Mouse (Mus musculus) ES-E14 (cell line): Measurements from ENCODE around the gene Lbx2. TPM values are rescaled to one million over a fixed set of nuclear protein-coding genes. Genes with fewer than 3 reads are reported as not detected.
A peak's percentile ranks its signal among the peaks of the same experiment; 100 is the strongest.

Experiments used
- DNase-seq: peaks from one replicate; pipeline ENCODE4 v3.0.0-alpha.2; 2013; ENCODE audit warnings: low read depth, low spot score
- H3K27ac ChIP-seq: 2 replicates; pipeline ENCODE4 v1.5.1; 2012; ENCODE audit warnings: low read depth, mild to moderate bottlenecking, low read length, moderate library complexity, mixed read lengths; ENCODE audit not compliant: poor library complexity, insufficient read depth, severe bottlenecking
- H3K36me3 ChIP-seq: 2 replicates; pipeline ENCODE4 v1.6.1; 2012; ENCODE audit warnings: mild to moderate bottlenecking, low read length, moderate library complexity, mixed read lengths; ENCODE audit not compliant: control insufficient read depth, poor library complexity, insufficient read depth, severe bottlenecking
- H3K4me1 ChIP-seq, 2 experiments: fragments of 150-350 bp in 1 of 2; sonication (generic) in 1 of 2; 2 replicates each; pipeline ENCODE4 v1.6.1; 2012; ENCODE audit warnings: low read length in 2 of 2, mild to moderate bottlenecking in 1 of 2, mixed read lengths in 1 of 2; ENCODE audit not compliant: control insufficient read depth in 2 of 2, insufficient read depth in 2 of 2, poor library complexity in 1 of 2
- H3K4me3 ChIP-seq, 2 experiments: fragments of 150-350 bp in 1 of 2; sonication (generic) in 1 of 2; 2 replicates each; pipeline ENCODE4 v1.5.1; 2012; ENCODE audit warnings: low read length in 2 of 2, low read depth in 1 of 2, mild to moderate bottlenecking in 1 of 2, mixed read lengths in 1 of 2; ENCODE audit not compliant: insufficient read depth in 1 of 2, poor library complexity in 1 of 2, severe bottlenecking in 1 of 2
- H3K9ac ChIP-seq: 2 replicates; pipeline ENCODE4 v1.6.1; 2012; ENCODE audit warnings: low read depth, mild to moderate bottlenecking, low read length, mixed read lengths; ENCODE audit not compliant: poor library complexity, insufficient read depth, severe bottlenecking
- H3K9me3 ChIP-seq: fragments of 150-350 bp; sonication (generic); 2 replicates; pipeline ENCODE4 v1.6.1; 2012; ENCODE audit warnings: low read depth, mild to moderate bottlenecking, low read length; ENCODE audit not compliant: control insufficient read depth, insufficient read depth
- CHD2 ChIP-seq: IDR thresholded peaks from 2 replicates; pipeline ENCODE4 v1.6.1; 2014; ENCODE audit warnings: mild to moderate bottlenecking, low read depth, low read length, inconsistent platforms
- HCFC1 ChIP-seq: IDR thresholded peaks from 2 replicates; pipeline ENCODE4 v1.6.1; 2012; ENCODE audit warnings: low read length, inconsistent platforms, borderline replicate concordance; ENCODE audit not compliant: insufficient read depth
- MAFK ChIP-seq: IDR thresholded peaks from 2 replicates; pipeline ENCODE4 v1.6.1; 2014; ENCODE audit warnings: mild to moderate bottlenecking, low read depth, low read length, inconsistent platforms; ENCODE audit not compliant: insufficient read depth
- ZC3H11A ChIP-seq: IDR thresholded peaks from 2 replicates; pipeline ENCODE4 v1.6.1; 2012; ENCODE audit warnings: low read depth, mild to moderate bottlenecking, inconsistent platforms, low read length, borderline replicate concordance
- ZNF384 ChIP-seq: IDR thresholded peaks from 2 replicates; pipeline ENCODE4 v1.6.1; 2012; ENCODE audit warnings: low read depth, low read length, inconsistent platforms
- in situ Hi-C, 2 experiments: fragments of 600-800 bp; cut with MboI; formaldehyde crosslinking; loops; one replicate each; pipeline ENCODE4 v1.15.1; 2025; ENCODE audit warnings: low sequenced_read_pairs in 2 of 2, inconsistent platforms in 1 of 2; ENCODE audit not compliant: unreplicated experiment in 2 of 2
- total RNA-seq: library from RNA; depleted of rRNA; stranded (reverse); fragments of 300-350 nt; gene quantifications from 2 replicates; pipeline ENCODE4 v1.2.3, GENCODE M21; 2012

The Lbx2 gene
- total RNA-seq, 1 experiment, result 0.62 TPM

DNA sequence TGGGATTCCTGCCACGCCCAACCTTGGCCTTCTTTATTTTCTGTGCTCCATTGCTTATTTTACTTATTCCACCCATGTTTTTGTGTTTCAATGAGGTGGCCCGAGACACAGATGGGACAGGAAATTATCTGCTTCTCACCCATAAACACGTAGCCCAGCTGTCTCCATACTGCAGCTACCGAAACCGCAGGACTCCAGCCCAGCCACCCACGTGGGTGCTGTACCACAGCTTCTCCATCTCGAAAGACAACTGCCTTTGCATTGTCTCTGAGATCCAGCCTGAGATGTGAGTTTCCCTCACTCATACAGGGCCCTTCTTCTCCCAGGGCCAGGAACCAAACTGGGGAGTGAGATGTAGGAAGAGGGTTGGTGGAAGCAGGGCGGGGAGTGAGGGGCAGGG lies 20.2 kb upstream of the Lbx2 start:
- H3K4me3 ChIP-seq, result no peak overlapping the region
- in situ Hi-C loops, result loop anchor here (25.0 kb wide), 2 partner anchors 646 to 1521 kb away; partner anchors contain the start of genes Cyp26b1 (in 1 of the 2) and Vax2 (in 1 of the 2)
- H3K27ac ChIP-seq, result no peak overlapping the region
- DNase-seq, result no peak
- H3K9me3 ChIP-seq, result no peaks in the 10 kb centered on the region
- peaks cover 0 to 1% of the 10 kb centered on the region in 2 experiments; a peak in 1 of 4 replicates for H3K4me1 ChIP-seq
- H3K9ac ChIP-seq, result no peak overlapping the region
- no peaks in the 10 kb centered on the region for H3K36me3 ChIP-seq
- TF ChIP-seq ZC3H11A (no peak), HCFC1 (no peak), CHD2 (no peak), ZNF384 (no peak), MAFK (no peak)

DNA sequence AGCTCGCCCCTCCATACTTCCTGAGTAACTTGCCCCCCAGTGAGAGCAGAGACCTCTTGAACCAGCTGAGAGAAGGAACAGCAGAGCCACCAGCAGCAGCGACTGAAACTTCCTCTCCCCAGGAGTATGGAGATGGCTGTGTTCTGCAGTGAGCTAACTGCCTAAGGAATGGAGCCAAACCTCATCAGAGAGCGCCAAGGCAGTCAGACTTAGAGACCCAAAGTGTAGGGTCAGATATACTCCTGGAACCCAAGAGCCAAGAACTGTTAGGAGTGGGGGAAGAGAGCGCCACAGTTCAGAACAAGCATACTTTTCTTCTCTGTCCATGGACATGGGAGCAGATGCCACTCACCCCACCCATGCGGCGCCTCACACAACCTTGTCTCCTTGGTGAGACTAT lies 19.7 kb upstream of the Lbx2 start:
- in situ Hi-C loops, result loop anchor here (25.0 kb wide), 2 partner anchors 646 to 1521 kb away; partner anchors contain the start of genes Cyp26b1 (in 1 of the 2) and Vax2 (in 1 of the 2)

DNA sequence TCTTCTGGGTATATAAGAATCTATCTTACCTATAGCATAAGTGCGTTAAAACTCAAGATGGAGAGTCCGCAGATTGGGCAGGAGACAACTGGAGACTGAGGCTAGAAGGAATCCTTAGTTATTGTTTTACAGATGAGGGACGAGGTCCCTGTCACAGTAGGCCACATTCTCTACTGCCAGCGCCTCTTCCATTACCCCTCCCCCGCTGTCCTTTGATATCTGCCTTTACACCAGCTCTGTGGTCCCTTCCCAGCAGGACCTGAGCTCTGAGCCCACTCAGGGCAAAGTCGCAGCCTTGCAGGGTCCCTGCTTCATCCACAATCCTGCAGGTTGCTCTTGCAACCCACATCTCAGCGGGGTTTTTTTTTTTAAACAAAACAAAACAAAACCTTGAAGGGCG lies 17.9 kb upstream of the Lbx2 start:
- H3K4me1 ChIP-seq, result peaks cover 0 to 3% of the 10 kb centered on the region in 2 experiments; a peak in 1 of 4 replicates
- peak overlapping the region in 1 of 2 experiments; percentile 43; a peak in 2 of 4 replicates for H3K4me3 ChIP-seq
- no peaks in the 10 kb centered on the region for H3K9me3 ChIP-seq
- TF ChIP-seq HCFC1 (no peak), CHD2 (no peak), ZNF384 (0 out of 2 replicates have a peak, but pooled peaks have one; percentile 32), MAFK (no peak), ZC3H11A (no peak)
- in situ Hi-C loops, result loop anchor here (25.0 kb wide), 2 partner anchors 644 to 1519 kb away; partner anchors contain the start of genes Cyp26b1 (in 1 of the 2) and Vax2 (in 1 of the 2)
- no peaks in the 10 kb centered on the region for H3K36me3 ChIP-seq
- DNase-seq, result no peak
- no peak overlapping the region for H3K27ac ChIP-seq
- H3K9ac ChIP-seq, result no peak overlapping the region

More for the DNA sequence above, 19.7 kb upstream of the Lbx2 start:
- Histone ChIP-seq H3K36me3 (no peaks in the 10 kb centered on the region), H3K27ac (no peak overlapping the region), H3K9me3 (no peaks in the 10 kb centered on the region), H3K4me3 (no peak overlapping the region), H3K4me1 (peaks cover 0 to 3% of the 10 kb centered on the region in 2 experiments; a peak in 1 of 4 replicates), H3K9ac (no peak overlapping the region)
- DNase-seq, result no peak
- TF ChIP-seq ZC3H11A (no peak), HCFC1 (no peak), ZNF384 (no peak), CHD2 (no peak), MAFK (no peak)

GRCm38 (mm10) chr6:83068706-83069487 lies 17.3 kb upstream of the Lbx2 start:
- in situ Hi-C loops, result loop anchor here (25.0 kb wide), 2 partner anchors 643 to 1518 kb away; partner anchors contain the start of genes Cyp26b1 (in 1 of the 2) and Vax2 (in 1 of the 2)
- H3K4me1 ChIP-seq, result peaks cover 0 to 3% of the 10 kb centered on the region in 2 experiments; a peak in 1 of 4 replicates
- H3K36me3 ChIP-seq, result no peaks in the 10 kb centered on the region
- H3K27ac ChIP-seq, result no peak overlapping the region
- no peaks in the 10 kb centered on the region for H3K9me3 ChIP-seq
- H3K4me3 ChIP-seq, result peak overlapping the region; percentile 43 to 62
- H3K9ac ChIP-seq, result no peak overlapping the region
- no peak for DNase-seq
- TF ChIP-seq ZC3H11A (no peak), ZNF384 (no peak), MAFK (no peak), CHD2 (no peak), HCFC1 (no peak)
